ENCODE assay signal across 7 mouse cellular contexts in genomic region chr1:170829781-170830180, GRCm38 (mm10). TPM values are rescaled to one million over a fixed set of nuclear protein-coding genes. Genes with fewer than 3 reads are reported as not detected.
"Had no signal": no experiment of that assay in that cellular context is flagged by ENCODE, and none has a peak within 500 bp of the region (broad histone marks: within the 10 kb centered on the region; RNA-seq: fewer than 3 reads in every experiment).

No protein-coding gene starts in this region.

- DNase-seq: lung, embryonic 14.5 days; lung, postnatal 10 days; right cerebral cortex, postnatal 14 days; thymus, adult 18-20 months; thymus, postnatal 14 days; thymus, postnatal 36 days had no signal

RNA-seq across cellular contexts. Expression of gene Gm26620, which starts 55.1 kb away (rescaled TPM):
- total RNA-seq: monocyte, adult 5-6 weeks had no signal
